Mouse (Mus musculus): ENCODE measurements around the gene Ffar3. TPM values are rescaled to one million over a fixed set of nuclear protein-coding genes. Genes with fewer than 3 reads are reported as not detected.

Gene Ffar3
- not detected for total RNA-seq (2021)

- intact Hi-C loops (cut with DNase I): loop anchor here (2.0 to 5.0 kb wide), 2 partner anchors 59 to 125 kb away; no protein-coding TSS in a partner anchor
- DNase-seq (ENCODE audit: extremely low spot score in 1 of 2, low spot score in 2 of 2): no peak
These were observed at the start of gene Ffar3 for GRCm38 (mm10) chr7:30856078-30856477. Gene Ffar3 (minus strand): TSS chr7:30856178.

- DNase-seq (ENCODE audit: extremely low spot score in 1 of 2, low spot score in 2 of 2): no peak
These were observed 48.1 kb upstream of the Ffar3 start for GRCm38 (mm10) chr7:30904042-30904441.

GRCm38 (mm10) chr7:30895217-30895616, 39.2 kb upstream of the Ffar3 start:
- no peak for DNase-seq (ENCODE audit: extremely low spot score in 1 of 2, low spot score in 2 of 2)
- intact Hi-C loops (cut with DNase I): no loop called here

More at GRCm38 (mm10) chr7:30904042-30904441, 48.1 kb upstream of the Ffar3 start:
- intact Hi-C loops (cut with DNase I): no loop called here

GRCm38 (mm10) chr7:30892515-30892914, 36.5 kb upstream of the Ffar3 start:
- no peak for DNase-seq (ENCODE audit: extremely low spot score in 1 of 2, low spot score in 2 of 2)
- intact Hi-C loops (cut with DNase I): no loop called here

- DNase-seq (ENCODE audit: extremely low spot score in 1 of 2, low spot score in 2 of 2): no peak
- intact Hi-C loops (cut with DNase I): no loop called here
These were observed 35.8 kb upstream of the Ffar3 start for GRCm38 (mm10) chr7:30891746-30892145.

GRCm38 (mm10) chr7:30890681-30891080, 34.7 kb upstream of the Ffar3 start:
- intact Hi-C loops (cut with DNase I): no loop called here

GRCm38 (mm10) chr7:30888786-30889185, 32.8 kb upstream of the Ffar3 start:
- DNase-seq (ENCODE audit: extremely low spot score in 1 of 2, low spot score in 2 of 2): no peak
- intact Hi-C loops (cut with DNase I): no loop called here

More at GRCm38 (mm10) chr7:30890681-30891080, 34.7 kb upstream of the Ffar3 start:
- no peak for DNase-seq (ENCODE audit: extremely low spot score in 1 of 2, low spot score in 2 of 2)

GRCm38 (mm10) chr7:30887568-30888188, 31.7 kb upstream of the Ffar3 start:
- DNase-seq (ENCODE audit: extremely low spot score in 1 of 2, low spot score in 2 of 2): peak in 1 of 2 experiments; percentile 5
- intact Hi-C loops (cut with DNase I): no loop called here

GRCm38 (mm10) chr7:30886852-30887251, 30.9 kb upstream of the Ffar3 start:
- intact Hi-C loops (cut with DNase I): no loop called here
- DNase-seq (ENCODE audit: extremely low spot score in 1 of 2, low spot score in 2 of 2): no peak

- DNase-seq (ENCODE audit: extremely low spot score in 1 of 2, low spot score in 2 of 2): no peak
- intact Hi-C loops (cut with DNase I): no loop called here
These were observed 28.1 kb upstream of the Ffar3 start for GRCm38 (mm10) chr7:30884047-30884446.

- no peak for DNase-seq (ENCODE audit: extremely low spot score in 1 of 2, low spot score in 2 of 2)
These were observed 25.4 kb upstream of the Ffar3 start for GRCm38 (mm10) chr7:30881367-30881766.

GRCm38 (mm10) chr7:30880176-30880575, 24.2 kb upstream of the Ffar3 start, which contains the start of gene Cd22:
Gene Cd22 (minus strand): TSS chr7:30880342.
- DNase-seq (ENCODE audit: extremely low spot score in 1 of 2, low spot score in 2 of 2): no peak

More at GRCm38 (mm10) chr7:30881367-30881766, 25.4 kb upstream of the Ffar3 start:
- intact Hi-C loops (cut with DNase I): no loop called here

GRCm38 (mm10) chr7:30878950-30879349, 23.0 kb upstream of the Ffar3 start:
- intact Hi-C loops (cut with DNase I): no loop called here
- no peak for DNase-seq (ENCODE audit: extremely low spot score in 1 of 2, low spot score in 2 of 2)

More at GRCm38 (mm10) chr7:30880176-30880575, 24.2 kb upstream of the Ffar3 start, which contains the start of gene Cd22:
- intact Hi-C loops (cut with DNase I): no loop called here

- intact Hi-C loops (cut with DNase I): no loop called here
- DNase-seq (ENCODE audit: extremely low spot score in 1 of 2, low spot score in 2 of 2): peak; percentile 34 to 85
These were observed 17.1 kb upstream of the Ffar3 start for GRCm38 (mm10) chr7:30873083-30873482.

GRCm38 (mm10) chr7:30863386-30863785, 7.4 kb upstream of the Ffar3 start:
- no peak for DNase-seq (ENCODE audit: extremely low spot score in 1 of 2, low spot score in 2 of 2)
- intact Hi-C loops (cut with DNase I): loop anchor here (10.0 kb wide), 1 partner anchor 189 kb away; the partner anchor contains the start of gene Pmis2

GRCm38 (mm10) chr7:30861464-30861863, 5.5 kb upstream of the Ffar3 start, which contains the start of gene Ffar1:
Gene Ffar1 (minus strand): TSS chr7:30861564.
- intact Hi-C loops (cut with DNase I): loop anchor here (10.0 kb wide), 1 partner anchor 187 kb away; the partner anchor contains the start of gene Pmis2
- no peak for DNase-seq (ENCODE audit: extremely low spot score in 1 of 2, low spot score in 2 of 2)

- DNase-seq (ENCODE audit: extremely low spot score in 1 of 2, low spot score in 2 of 2): peak; percentile 56 to 72
- intact Hi-C loops (cut with DNase I): loop anchor here (5.0 to 10.0 kb wide), 2 partner anchors 63 to 185 kb away; partner anchors contain the start of gene Pmis2
These were observed 3.8 kb upstream of the Ffar3 start for GRCm38 (mm10) chr7:30859635-30860402.

GRCm38 (mm10) chr7:30859290-30859634, 3.3 kb upstream of the Ffar3 start:
- intact Hi-C loops (cut with DNase I): loop anchor here (5.0 kb wide), 1 partner anchor 62 kb away; no protein-coding TSS in a partner anchor
- DNase-seq (ENCODE audit: extremely low spot score in 1 of 2, low spot score in 2 of 2): peak; percentile 74 to 85

GRCm38 (mm10) chr7:30857746-30858145, 1.8 kb upstream of the Ffar3 start:
- intact Hi-C loops (cut with DNase I): loop anchor here (2.0 to 5.0 kb wide), 2 partner anchors 60 to 127 kb away; no protein-coding TSS in a partner anchor
- DNase-seq (ENCODE audit: extremely low spot score in 1 of 2, low spot score in 2 of 2): no peak
